Mouse (Mus musculus) hindbrain, embryonic 14.5 days (tissue): Measurements from ENCODE around the gene Peg12. TPM values are rescaled to one million over a fixed set of nuclear protein-coding genes. Genes with fewer than 3 reads are reported as not detected.

Source experiments
- ATAC-seq: fragments of 200-750 bp; cut with Nextera tagmentation; 2 replicates; pipeline ENCODE4 v1.8.0; 2017; ENCODE audit warnings: moderate number of reproducible peaks, mild to moderate bottlenecking, moderate TSS enrichment, moderate library complexity; ENCODE audit not compliant: low FRiP score
- DNase-seq: peaks from one replicate; pipeline ENCODE4 v3.0.0-alpha.2; 2015; ENCODE audit warnings: low spot score
- H3K27ac ChIP-seq: fragments of 300-500 bp; sonication (generic); 2 replicates; pipeline ENCODE4 v1.5.1; 2014; ENCODE audit warnings: mild to moderate bottlenecking, moderate library complexity
- H3K27me3 ChIP-seq: fragments of 300-500 bp; sonication (generic); 2 replicates; pipeline ENCODE4 v1.6.1; 2014; ENCODE audit warnings: mild to moderate bottlenecking, low read length, mixed read lengths; ENCODE audit not compliant: control insufficient read depth, insufficient read depth
- H3K36me3 ChIP-seq: fragments of 300-500 bp; sonication (generic); replicated peaks from 2 replicates; pipeline ENCODE4 v1.6.1; 2014; ENCODE audit not compliant: control insufficient read depth, insufficient read depth
- H3K4me1 ChIP-seq: fragments of 300-500 bp; sonication (generic); replicated peaks from 2 replicates; pipeline ENCODE4 v1.6.1; 2014; ENCODE audit warnings: antibody characterized with exemption, low read length, mixed read lengths; ENCODE audit not compliant: control insufficient read depth, insufficient read depth
- H3K4me2 ChIP-seq: fragments of 300-500 bp; sonication (generic); replicated peaks from 2 replicates; pipeline ENCODE4 v1.6.1; 2014; ENCODE audit warnings: mild to moderate bottlenecking, moderate library complexity
- H3K4me3 ChIP-seq: fragments of 300-500 bp; sonication (generic); replicated peaks from 2 replicates; pipeline ENCODE4 v1.5.1; 2014; ENCODE audit warnings: mild to moderate bottlenecking, low read length
- H3K9ac ChIP-seq: fragments of 300-500 bp; sonication (generic); 2 replicates; pipeline ENCODE4 v1.6.1; 2014
- H3K9me3 ChIP-seq: fragments of 300-500 bp; sonication (generic); 2 replicates; pipeline ENCODE4 v1.6.1; 2016; ENCODE audit warnings: low read length; ENCODE audit not compliant: control insufficient read depth
- WGBS: fragments of 180-500 bp; shearing (Covaris S2); extraction: QIAGEN DNeasy Blood & Tissue Kit; methylation state at CpG from one replicate; pipeline ENCODE4 v1.1.7; 2014; 5-methylcytosine and 5-hydroxymethylcytosine counted together
- polyA plus RNA-seq: library from polyadenylated mRNA; unstranded; fragments of >200 nt; fragmentation: Nextera tagmentation; extraction: Ambion mirVana; gene quantifications from 2 replicates; pipeline ENCODE4 v1.2.1, GENCODE M21; 2014

The Peg12 gene
- polyA plus RNA-seq = 9.4 and 10.0 TPM in 2 replicates

DNA sequence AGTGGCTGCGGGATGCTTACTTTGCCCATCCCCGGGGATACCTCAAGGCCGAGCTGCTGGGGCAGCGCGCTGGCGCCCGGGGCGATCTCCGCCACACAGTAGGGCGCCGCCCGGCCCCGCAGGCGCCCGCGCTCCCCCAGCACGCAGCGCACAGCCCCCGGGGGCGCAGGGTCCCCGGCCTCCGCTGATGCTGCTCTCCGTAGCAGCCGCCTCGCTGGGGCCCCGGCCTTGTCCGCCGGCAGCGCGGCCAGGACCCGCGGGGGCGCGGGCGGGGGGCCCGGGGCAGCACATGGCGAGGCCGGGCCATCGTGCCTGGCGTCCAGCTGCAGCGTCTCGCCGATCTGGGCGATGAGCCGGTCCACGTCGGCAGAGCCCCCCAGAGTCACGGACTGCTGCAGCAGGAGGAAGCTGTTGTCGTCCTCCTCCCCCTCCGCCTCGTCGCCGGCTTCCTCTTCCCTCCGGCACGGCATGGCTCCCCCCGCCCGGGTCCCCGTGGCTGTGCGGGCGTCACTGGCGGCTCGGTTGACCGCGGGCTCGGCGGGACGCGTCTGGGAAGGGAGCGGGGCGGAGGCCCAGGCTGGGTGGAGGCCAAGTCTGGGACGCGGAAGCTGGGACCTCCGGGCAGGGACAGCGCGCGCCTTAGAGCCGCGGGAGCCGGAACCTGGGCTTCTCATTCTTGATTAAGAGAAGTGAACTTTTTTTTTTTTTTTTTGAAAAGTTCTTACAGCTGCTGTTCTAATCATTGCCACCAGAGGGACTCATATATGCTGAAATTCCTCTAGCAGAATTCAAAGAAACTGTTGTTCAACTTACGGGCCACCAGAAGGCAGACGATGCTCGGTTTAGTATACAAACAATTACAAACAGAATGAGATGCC, at the start of gene Peg12:
Peg12 (minus strand) TSS at position 633 of the 878 bp plus-strand sequence.
- H3K4me1 ChIP-seq = no peaks in the 10 kb centered on the region
- peak; percentile 54 for DNase-seq
- 0 out of 2 replicates have a peak, but pooled peaks cover 4% of the 10 kb centered on the region for H3K9me3 ChIP-seq
- H3K36me3 ChIP-seq = no peaks in the 10 kb centered on the region
- peak; percentile 75 for ATAC-seq
- peak within 1 kb of the TSS; percentile 60 for H3K4me3 ChIP-seq
- no peaks in the 10 kb centered on the region for H3K27me3 ChIP-seq
- peak within 1 kb of the TSS; percentile 73 for H3K4me2 ChIP-seq
- H3K9ac ChIP-seq = peak within 1 kb of the TSS; percentile 67
- peak within 1 kb of the TSS; percentile 74 for H3K27ac ChIP-seq
- WGBS = 24% methylated on average over 77 of the region's 82 CpGs

DNA sequence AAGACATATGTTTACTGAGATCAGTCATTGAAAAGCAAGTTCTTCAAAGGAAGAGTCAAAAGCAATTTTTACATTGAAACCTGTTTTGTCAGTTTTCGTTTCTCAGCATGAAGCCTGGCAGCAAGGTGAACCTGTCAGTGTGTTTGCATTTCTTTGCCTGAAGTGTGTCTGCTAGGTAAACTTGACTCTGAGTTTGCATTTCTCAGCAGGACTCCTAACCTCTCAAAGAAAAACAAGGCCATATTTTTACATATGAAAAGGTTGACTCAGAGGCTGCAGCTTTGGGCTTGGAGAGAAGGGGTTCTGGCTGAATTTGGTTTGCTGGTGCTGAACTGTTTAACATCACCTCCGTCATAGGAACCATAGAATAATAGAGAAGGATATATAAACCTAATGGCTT, 21.8 kb upstream of the Peg12 start:
- Histone ChIP-seq H3K4me3 (no peak overlapping the region), H3K9me3 (no peaks in the 10 kb centered on the region), H3K36me3 (no peaks in the 10 kb centered on the region), H3K27ac (no peak overlapping the region), H3K9ac (no peak overlapping the region), H3K4me1 (no peaks in the 10 kb centered on the region), H3K27me3 (no peaks in the 10 kb centered on the region), H3K4me2 (no peak overlapping the region)
- no peak for DNase-seq
- WGBS = 32% methylated on average over 2 of the region's 2 CpGs
- ATAC-seq = no peak

DNA sequence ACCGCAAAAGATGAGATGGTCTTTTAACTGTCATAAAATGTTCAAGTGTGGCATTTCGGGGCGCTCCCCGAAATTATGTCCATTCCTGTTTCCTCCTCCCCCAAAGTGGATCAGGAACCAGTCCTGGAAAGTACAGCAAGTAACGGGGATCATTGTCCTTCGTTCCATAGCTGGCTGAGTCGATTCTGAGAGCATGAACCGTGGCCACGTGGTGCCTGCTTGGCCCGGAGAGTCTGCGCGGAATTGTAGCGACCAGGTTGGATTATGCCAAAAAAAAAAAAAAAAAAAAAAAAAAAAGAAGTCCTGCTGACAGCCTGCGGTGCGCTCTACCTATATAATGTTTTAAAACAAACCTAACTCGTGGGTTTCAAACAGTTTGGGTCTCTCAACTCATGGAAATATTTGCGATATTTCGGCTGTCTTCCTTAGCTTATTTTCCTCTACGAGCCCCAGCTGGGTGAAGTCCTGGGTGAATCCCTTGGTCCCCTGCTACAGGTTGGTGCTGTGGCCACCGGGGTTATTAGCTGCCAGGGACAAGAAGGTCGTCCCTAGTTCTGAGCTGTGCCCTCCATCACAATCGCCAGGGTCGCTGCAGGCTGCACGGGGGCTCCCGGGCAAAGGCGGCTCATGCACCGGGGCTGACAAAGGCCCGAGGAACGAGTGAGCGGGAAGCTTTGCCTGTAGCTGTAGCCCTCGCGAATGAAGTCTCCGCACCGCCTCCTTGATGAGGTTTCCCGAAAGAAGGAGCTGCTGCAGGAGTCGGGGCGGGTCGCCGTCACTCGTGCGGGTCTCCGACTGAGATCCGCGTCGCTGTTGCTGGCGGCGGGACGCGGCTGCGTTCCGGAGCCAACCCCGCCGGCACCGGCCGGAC, 1.1 kb downstream of the Peg12 start:
- ATAC-seq (peak; percentile 41), DNase-seq (peak; percentile 25)
- WGBS = 26% methylated on average over 55 of the region's 55 CpGs
- H3K36me3 ChIP-seq = no peaks in the 10 kb centered on the region
- H3K4me1 ChIP-seq = no peaks in the 10 kb centered on the region
- H3K9ac ChIP-seq = peak overlapping the region; percentile 67
- peak overlapping the region; percentile 60 for H3K4me3 ChIP-seq
- H3K9me3 ChIP-seq = 0 out of 2 replicates have a peak, but pooled peaks cover 4% of the 10 kb centered on the region
- H3K27me3 ChIP-seq = no peaks in the 10 kb centered on the region
- H3K4me2 ChIP-seq = peak overlapping the region; percentile 73
- H3K27ac ChIP-seq = peak overlapping the region; percentile 74

DNA sequence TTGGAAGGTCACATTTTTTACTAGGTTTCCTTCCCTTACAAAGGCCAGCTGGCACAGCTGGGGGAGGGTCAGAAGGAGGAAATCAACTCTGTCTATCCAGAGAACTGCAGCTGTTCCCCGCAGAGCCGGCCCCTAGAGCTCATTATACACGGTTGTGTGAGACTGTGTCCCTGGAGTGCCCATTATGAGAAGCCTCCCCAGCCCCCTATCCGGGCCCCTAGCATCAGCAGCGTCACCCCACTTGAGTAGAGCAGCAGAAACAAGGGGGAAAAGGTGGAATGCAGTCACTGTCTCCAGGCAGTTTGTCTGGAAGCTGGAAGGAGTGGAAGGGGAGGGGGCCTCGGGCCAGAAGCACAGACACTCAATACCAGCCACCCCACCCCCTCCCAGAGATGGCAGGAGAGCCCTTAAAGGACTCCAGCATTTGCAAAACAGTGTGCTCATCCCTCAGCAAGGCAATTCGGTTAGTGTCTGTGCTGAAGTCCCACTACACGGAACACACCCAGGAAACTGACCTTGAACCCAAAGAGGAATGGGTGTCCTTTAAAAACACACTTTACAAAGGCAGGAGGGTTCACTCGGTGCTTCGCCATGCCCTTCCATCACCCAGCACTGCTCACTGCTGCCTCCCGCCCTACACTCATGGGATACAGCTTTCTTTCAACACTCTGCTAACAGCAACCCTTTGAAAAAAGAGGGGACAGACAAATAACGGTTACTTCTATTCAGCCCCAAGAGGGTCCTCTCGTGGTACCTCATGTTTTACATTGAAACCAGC, 1.9 kb downstream of the Peg12 start:
- peak overlapping the region; percentile 60 for H3K4me3 ChIP-seq
- DNase-seq (no peak), ATAC-seq (peak; percentile 58)
- peak overlapping the region; percentile 55; the same call in 1 of the 2 replicates for H3K27ac ChIP-seq
- H3K27me3 ChIP-seq = no peaks in the 10 kb centered on the region
- 25% methylated on average over 13 of the region's 13 CpGs for WGBS
- H3K36me3 ChIP-seq = no peaks in the 10 kb centered on the region
- 0 out of 2 replicates have a peak, but pooled peaks cover 4% of the 10 kb centered on the region for H3K9me3 ChIP-seq
- H3K9ac ChIP-seq = peak overlapping the region; percentile 67; the same call in 1 of the 2 replicates
- no peaks in the 10 kb centered on the region for H3K4me1 ChIP-seq
- peak overlapping the region; percentile 73 for H3K4me2 ChIP-seq

DNA sequence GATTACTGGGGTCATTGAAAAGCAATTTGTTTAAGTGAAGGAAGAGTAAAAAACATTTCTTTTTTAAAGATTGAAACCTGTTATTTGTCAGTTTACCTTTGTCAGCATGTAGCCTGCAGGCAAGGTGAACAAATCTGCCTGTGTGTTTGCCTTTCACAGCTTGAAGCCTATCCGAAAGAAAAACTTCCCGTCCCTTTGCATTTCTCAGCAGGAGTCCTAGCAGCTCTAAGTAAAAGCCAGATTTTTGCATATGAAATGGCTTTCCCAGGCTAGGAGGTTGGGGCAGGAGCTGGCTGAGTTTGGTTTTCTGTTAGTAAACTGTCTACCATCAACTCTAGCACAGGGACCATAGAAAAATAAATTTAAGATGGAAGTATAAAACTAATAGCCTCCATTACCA, 12.0 kb downstream of the Peg12 start:
- H3K27ac ChIP-seq = no peak overlapping the region
- H3K36me3 ChIP-seq = no peaks in the 10 kb centered on the region
- WGBS = 21% methylated on average over 2 of the region's 2 CpGs
- no peak overlapping the region for H3K4me2 ChIP-seq
- H3K9ac ChIP-seq = no peak overlapping the region
- 0 out of 2 replicates have a peak, but pooled peaks cover 6% of the 10 kb centered on the region for H3K9me3 ChIP-seq
- DNase-seq (no peak), ATAC-seq (no peak)
- H3K27me3 ChIP-seq = no peaks in the 10 kb centered on the region
- no peak overlapping the region for H3K4me3 ChIP-seq
- no peaks in the 10 kb centered on the region for H3K4me1 ChIP-seq

DNA sequence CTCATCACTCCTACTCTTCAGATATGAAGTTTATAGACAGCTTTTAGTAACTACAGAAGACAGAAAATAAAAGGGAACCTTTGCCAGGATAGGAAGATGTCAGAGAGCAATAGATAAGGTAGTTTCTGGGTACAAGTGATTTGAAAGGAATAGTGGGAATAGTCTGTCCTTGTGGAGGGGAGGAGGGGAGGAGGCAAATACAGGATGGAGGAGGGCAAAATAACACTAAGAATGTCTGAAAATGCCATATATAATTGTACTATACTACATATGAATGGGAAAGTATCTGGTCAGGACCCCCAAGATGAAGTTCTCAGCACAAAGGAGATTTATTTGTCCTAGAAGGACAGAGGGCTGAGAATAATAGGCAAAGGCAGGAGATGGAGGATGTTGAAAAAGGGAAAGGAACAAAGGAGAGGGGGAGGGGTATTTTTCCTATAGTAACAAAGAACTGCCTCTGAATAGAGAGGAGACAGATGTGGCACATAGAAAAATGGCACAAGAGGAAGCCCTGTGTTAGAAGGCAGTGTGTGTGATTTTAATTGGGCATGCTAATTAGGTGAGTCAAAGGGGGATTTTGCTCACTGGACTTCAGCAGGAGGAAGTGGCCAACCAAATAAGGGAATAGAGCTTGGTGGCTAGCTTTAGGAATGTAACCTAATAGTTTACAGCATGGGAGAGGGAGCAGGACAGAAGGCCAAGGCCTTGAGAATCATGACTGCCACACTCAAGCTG, 18.7 kb downstream of the Peg12 start:
- H3K4me3 ChIP-seq = no peak overlapping the region
- H3K9ac ChIP-seq = no peak overlapping the region
- no peaks in the 10 kb centered on the region for H3K36me3 ChIP-seq
- no peaks in the 10 kb centered on the region for H3K4me1 ChIP-seq
- no peaks in the 10 kb centered on the region for H3K9me3 ChIP-seq
- ATAC-seq (no peak), DNase-seq (no peak)
- H3K4me2 ChIP-seq = no peak overlapping the region
- H3K27ac ChIP-seq = no peak overlapping the region
- no peaks in the 10 kb centered on the region for H3K27me3 ChIP-seq

DNA sequence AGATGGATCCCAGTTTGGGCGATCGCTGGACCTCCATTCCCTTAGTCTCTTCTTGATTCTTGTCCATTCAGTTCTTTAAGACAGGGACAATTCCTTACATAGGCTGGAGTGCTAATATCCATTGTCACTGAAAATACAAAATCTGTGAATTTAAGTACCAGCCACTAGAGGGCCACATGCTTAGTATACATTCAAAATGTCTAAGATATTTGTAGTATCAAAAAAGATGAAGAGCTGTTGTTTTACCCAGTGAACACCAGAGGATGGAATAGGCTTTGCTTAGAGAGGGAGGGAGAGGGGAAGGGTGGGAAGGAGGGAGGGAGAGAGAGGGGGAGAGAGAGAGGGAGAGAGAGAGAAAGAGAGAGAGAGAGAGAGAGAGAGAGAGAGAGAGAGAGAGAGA, 27.9 kb downstream of the Peg12 start:
- Histone ChIP-seq H3K4me2 (no peak overlapping the region), H3K4me3 (no peak overlapping the region), H3K9ac (no peak overlapping the region), H3K27ac (no peak overlapping the region), H3K36me3 (no peaks in the 10 kb centered on the region), H3K9me3 (0 out of 2 replicates have a peak, but pooled peaks cover 5% of the 10 kb centered on the region), H3K27me3 (no peaks in the 10 kb centered on the region), H3K4me1 (no peaks in the 10 kb centered on the region)
- WGBS = 58% methylated on average over 2 of the region's 2 CpGs
- DNase-seq (peak; percentile 44), ATAC-seq (no peak)

DNA sequence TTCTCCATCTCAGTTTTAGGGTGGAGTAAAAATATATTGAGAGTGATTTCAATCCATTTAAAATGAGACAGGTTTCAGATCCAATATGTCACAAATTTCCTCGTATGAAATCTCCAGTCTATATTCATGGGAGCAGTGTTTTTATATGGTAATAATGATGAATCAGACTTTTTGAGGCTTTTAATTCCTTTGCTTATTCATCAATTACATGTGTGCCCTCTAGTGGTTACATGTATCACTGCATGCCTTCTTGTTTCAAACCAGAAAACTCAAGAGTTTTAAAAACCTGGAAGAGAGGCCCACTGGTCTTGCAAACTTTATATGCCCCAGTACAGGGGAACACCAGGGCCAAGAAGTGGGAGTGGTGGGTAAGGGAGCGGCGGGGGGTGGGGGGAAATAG, 31.1 kb downstream of the Peg12 start:
- Histone ChIP-seq H3K4me2 (no peak overlapping the region), H3K4me3 (no peak overlapping the region), H3K27me3 (no peaks in the 10 kb centered on the region), H3K9ac (no peak overlapping the region), H3K9me3 (0 out of 2 replicates have a peak, but pooled peaks cover 5% of the 10 kb centered on the region), H3K36me3 (no peaks in the 10 kb centered on the region), H3K27ac (no peak overlapping the region), H3K4me1 (no peaks in the 10 kb centered on the region)
- DNase-seq (peak; percentile 62), ATAC-seq (no peak)
- 30% methylated on average over 3 of the region's 3 CpGs for WGBS
